Mouse (Mus musculus): ENCODE data around the gene Olfr1324.

- no peak for TF ChIP-seq POLR2A (IDR thresholded peaks at IDR 0.05; ENCODE audit: insufficient read depth, low read depth, low read length)
- no peak for TF ChIP-seq CTCF (IDR thresholded peaks at IDR 0.05; ENCODE audit: insufficient read depth, low read depth, low read length)
Observed at GRCm38 (mm10) chrX:50425899-50426436, 2.3 kb downstream of the Olfr1324 start.
